Mouse (Mus musculus): Measurements from ENCODE around the gene Atp13a2.

DNA sequence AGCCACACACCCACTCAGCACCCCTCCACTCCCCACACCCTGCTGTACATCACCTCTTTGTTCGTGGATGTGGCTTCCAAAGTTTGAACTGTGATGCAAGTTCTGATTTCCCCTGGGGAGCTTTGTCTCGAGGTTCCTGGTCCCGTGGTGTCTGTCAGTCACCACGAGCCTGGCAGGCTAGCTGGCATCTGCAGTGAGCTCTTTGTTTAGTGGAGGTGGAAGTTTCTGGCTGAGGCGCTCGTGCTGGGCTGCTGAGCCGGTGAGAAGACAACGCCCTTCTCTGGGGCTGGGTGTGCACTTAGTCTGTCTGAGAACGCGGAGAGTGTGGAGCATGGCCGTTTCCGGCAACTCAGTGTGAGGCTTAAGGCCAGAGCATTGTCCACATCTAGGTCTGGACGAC, 15.0 kb upstream of the Atp13a2 start:
- TF ChIP-seq ZC3H11A (IDR thresholded peaks at IDR 0.05; ENCODE audit: borderline replicate concordance, low read depth, low read length) (no peak), CHD2 (IDR thresholded peaks at IDR 0.05; ENCODE audit: low read depth, low read length) (no peak)
